Mouse (Mus musculus) cortical plate, adult 2 months (tissue): Measurements from ENCODE around the gene Ugt1a6a.

Experiments used
- CTCF ChIP-seq: fragments of 200-500 bp; IDR thresholded peaks from 2 replicates; pipeline ENCODE4 v1.5.1; 2011; ENCODE audit warnings: mild to moderate bottlenecking, control low read depth, low read length; ENCODE audit not compliant: insufficient read depth; ENCODE audit errors: extremely low read depth
- POLR2A ChIP-seq: fragments of 200-500 bp; IDR thresholded peaks from 2 replicates; pipeline ENCODE4 v1.6.1; 2011; ENCODE audit warnings: mild to moderate bottlenecking, low read length, control low read depth; ENCODE audit not compliant: insufficient read depth; ENCODE audit errors: extremely low read depth

GRCm38 (mm10) chr1:88224029-88224776 is 89.6 kb downstream of the Ugt1a6a start:
- no peak for TF ChIP-seq POLR2A
- no peak for TF ChIP-seq CTCF
